Mouse (Mus musculus): ENCODE results near the gene Col27a1.

DNA sequence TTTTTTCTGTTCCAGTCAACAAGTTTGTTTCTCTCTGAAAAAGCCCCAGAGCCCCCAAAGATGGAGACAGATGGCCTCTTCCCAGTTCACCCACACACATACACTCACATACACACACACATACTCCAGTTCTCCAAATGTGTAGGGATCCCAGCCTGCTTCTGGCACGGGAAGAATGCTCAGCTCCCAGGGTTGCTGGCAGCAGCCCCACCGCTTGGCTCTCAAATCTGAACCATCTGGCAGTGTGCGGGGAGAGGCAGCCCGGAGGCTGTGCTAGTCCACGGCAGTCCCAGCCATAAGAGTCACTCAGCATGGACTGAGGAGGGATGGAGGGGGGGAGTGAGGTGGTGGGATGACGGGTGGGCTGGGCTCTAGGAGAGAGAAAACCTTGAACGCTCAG is 77.3 kb downstream of the Col27a1 start:
- no peak for TF ChIP-seq EP300 (IDR thresholded peaks at IDR 0.05)
- TF ChIP-seq CTCF (IDR thresholded peaks at IDR 0.05) = no peak
